ENCODE assay signal across 14 mouse cellular contexts in genomic region chr9:71811404-71811803, GRCm38 (mm10).
"Had no signal": no experiment of that assay in that cellular context is flagged by ENCODE, and none has a peak within 500 bp of the region (broad histone marks: within the 10 kb centered on the region; RNA-seq: fewer than 3 reads in every experiment).

No protein-coding gene starts in this region.

- H3K4me3 ChIP-seq: left cerebral cortex, adult 2 months; limb, embryonic 10.5 days; liver, embryonic 15.5 days; midbrain, embryonic 15.5 days; neural tube, embryonic 13.5 days had no signal

- H3K9me3 ChIP-seq: limb, embryonic 10.5 days; liver, embryonic 15.5 days; midbrain, embryonic 15.5 days; neural tube, embryonic 13.5 days had no signal

- H3K4me2 ChIP-seq: liver, embryonic 11.5 days; liver, embryonic 15.5 days; midbrain, embryonic 15.5 days; neural tube, embryonic 13.5 days had no signal

- H3K9ac ChIP-seq: liver, embryonic 15.5 days; midbrain, embryonic 15.5 days; neural tube, embryonic 13.5 days had no signal

- H3K36me3 ChIP-seq: limb, embryonic 10.5 days; liver, embryonic 15.5 days; midbrain, embryonic 15.5 days; neural tube, embryonic 13.5 days had no signal

- H3K27ac ChIP-seq: left cerebral cortex, adult 2 months; limb, embryonic 10.5 days; liver, embryonic 15.5 days; midbrain, embryonic 15.5 days; neural tube, embryonic 13.5 days had no signal

- DNase-seq: lung, adult 2 months; lung, postnatal 36 days; retina, postnatal 1 day; right cerebral cortex, postnatal 4 days; spleen, adult 18-20 months; thymus, postnatal 36 days had no signal

- H3K27me3 ChIP-seq: liver, embryonic 15.5 days; midbrain, embryonic 15.5 days; neural tube, embryonic 13.5 days had no signal

- ATAC-seq: intestine, postnatal 0 days; lung, postnatal 0 days; midbrain, embryonic 15.5 days had no signal

- H3K4me1 ChIP-seq: liver, embryonic 15.5 days; midbrain, embryonic 15.5 days had no signal
